Mouse (Mus musculus): Measurements from ENCODE around the gene Vamp1. TPM values are rescaled to one million over a fixed set of nuclear protein-coding genes. Genes with fewer than 3 reads are reported as not detected.

Gene Vamp1
- polyA plus RNA-seq, 1 experiment from 2014 or later, result 4.9 TPM

GRCm38 (mm10) chr6:125294049-125294448 lies 78.7 kb downstream of the Vamp1 start:
- ATAC-seq (ENCODE audit: insufficient number of reproducible peaks, insufficient read depth, low FRiP score, low TSS enrichment), result no peak
- Histone ChIP-seq H3K27ac (no peak overlapping the region), H3K27me3 (no peaks in the 10 kb centered on the region), H3K4me3 (no peak overlapping the region), H3K4me1 (no peaks in the 10 kb centered on the region), H3K4me2 (replicated peaks) (no peak overlapping the region), H3K36me3 (no peaks in the 10 kb centered on the region), H3K9ac (no peak overlapping the region), H3K9me3 (no peaks in the 10 kb centered on the region)
- WGBS, result 69% methylated on average over 4 of the region's 4 CpGs

Small RNA genes lying within 50 kb of the gene (microRNA-seq; reads per million reads assigned to microRNA genes)
- gene Mir3098, result 0.73 reads per million
- gene Mir8113, result not detected

Other genes with a start within 250 kb of the Vamp1 start
- 5.5 and 6.2 TPM in 2 replicates for gene Pianp, start 218.9 kb upstream of the Vamp1 start, polyA plus RNA-seq (2016; fragmentation: Nextera tagmentation; extraction: Ambion mirVana)
- 22.3 and 24.4 TPM in 2 replicates for gene Zfp384, start 206.4 kb upstream of the Vamp1 start, polyA plus RNA-seq (2016; fragmentation: Nextera tagmentation; extraction: Ambion mirVana)
- gene Ing4, start 175.8 kb upstream of the Vamp1 start, polyA plus RNA-seq (2016; fragmentation: Nextera tagmentation; extraction: Ambion mirVana), result 165 and 176 TPM in 2 replicates
- gene Acrbp, start 165.9 kb upstream of the Vamp1 start, polyA plus RNA-seq (2016; fragmentation: Nextera tagmentation; extraction: Ambion mirVana), result 17.6 and 21.0 TPM in 2 replicates
- 0.53 and 0.61 TPM in 2 replicates for gene Lpar5, start 147.6 kb upstream of the Vamp1 start, polyA plus RNA-seq (2016; fragmentation: Nextera tagmentation; extraction: Ambion mirVana)
- gene Chd4, start 119.6 kb upstream of the Vamp1 start, polyA plus RNA-seq (2016; fragmentation: Nextera tagmentation; extraction: Ambion mirVana), result 90.0 and 104 TPM in 2 replicates
- gene Nop2, start 83.6 kb upstream of the Vamp1 start, polyA plus RNA-seq (2016; fragmentation: Nextera tagmentation; extraction: Ambion mirVana), result 68.0 and 70.1 TPM in 2 replicates
- 19.1 and 24.0 TPM in 2 replicates for gene Iffo1, start 70.3 kb upstream of the Vamp1 start, polyA plus RNA-seq (2016; fragmentation: Nextera tagmentation; extraction: Ambion mirVana)
- gene Gapdh, start 49.1 kb upstream of the Vamp1 start, polyA plus RNA-seq (2016; fragmentation: Nextera tagmentation; extraction: Ambion mirVana), result 1,846 and 1,855 TPM in 2 replicates
- 186 and 191 TPM in 2 replicates for gene Ncapd2, start 23.9 kb upstream of the Vamp1 start, polyA plus RNA-seq (2016; fragmentation: Nextera tagmentation; extraction: Ambion mirVana)
- 191 and 206 TPM in 2 replicates for gene Mrpl51, start 23.8 kb upstream of the Vamp1 start, polyA plus RNA-seq (2016; fragmentation: Nextera tagmentation; extraction: Ambion mirVana)
- 2.2 and 2.5 TPM in 2 replicates for gene Tapbpl, start 16.3 kb downstream of the Vamp1 start, polyA plus RNA-seq (2016; fragmentation: Nextera tagmentation; extraction: Ambion mirVana)
- 1.8 and 3.1 TPM in 2 replicates for gene Cd27, start 21.5 kb downstream of the Vamp1 start, polyA plus RNA-seq (2016; fragmentation: Nextera tagmentation; extraction: Ambion mirVana)
- gene Tuba3a, start 70.5 kb downstream of the Vamp1 start, polyA plus RNA-seq (2016; fragmentation: Nextera tagmentation; extraction: Ambion mirVana), result 0.20 and 0.29 TPM in 2 replicates
- gene Ltbr, start 98.3 kb downstream of the Vamp1 start, polyA plus RNA-seq (2016; fragmentation: Nextera tagmentation; extraction: Ambion mirVana), result 27.2 and 28.2 TPM in 2 replicates
- 0.52 and 1.1 TPM in 2 replicates for gene Scnn1a, start 105.1 kb downstream of the Vamp1 start, polyA plus RNA-seq (2016; fragmentation: Nextera tagmentation; extraction: Ambion mirVana)
- 49.4 and 51.9 TPM in 2 replicates for gene Tnfrsf1a, start 133.8 kb downstream of the Vamp1 start, polyA plus RNA-seq (2016; fragmentation: Nextera tagmentation; extraction: Ambion mirVana)
- gene Plekhg6, start 165.2 kb downstream of the Vamp1 start, polyA plus RNA-seq (2016; fragmentation: Nextera tagmentation; extraction: Ambion mirVana), result 0.34 and 0.47 TPM in 2 replicates